Mouse (Mus musculus): ENCODE results near the gene Slc1a2.

Slc1a2 gene

GRCm38 (mm10) chr2:102815289-102815809 lies 156.9 kb downstream of the Slc1a2 start:
- DNase-seq (ENCODE audit: low spot score), result no peak

- DNase-seq (ENCODE audit: low spot score), result no peak
Observed at GRCm38 (mm10) chr2:102820225-102820711, 161.8 kb downstream of the Slc1a2 start.

- DNase-seq (ENCODE audit: low spot score), result no peak
Observed at GRCm38 (mm10) chr2:102820790-102821189, 162.3 kb downstream of the Slc1a2 start.

GRCm38 (mm10) chr2:102822036-102822435 lies 163.6 kb downstream of the Slc1a2 start:
- DNase-seq (ENCODE audit: low spot score), result no peak

DNA sequence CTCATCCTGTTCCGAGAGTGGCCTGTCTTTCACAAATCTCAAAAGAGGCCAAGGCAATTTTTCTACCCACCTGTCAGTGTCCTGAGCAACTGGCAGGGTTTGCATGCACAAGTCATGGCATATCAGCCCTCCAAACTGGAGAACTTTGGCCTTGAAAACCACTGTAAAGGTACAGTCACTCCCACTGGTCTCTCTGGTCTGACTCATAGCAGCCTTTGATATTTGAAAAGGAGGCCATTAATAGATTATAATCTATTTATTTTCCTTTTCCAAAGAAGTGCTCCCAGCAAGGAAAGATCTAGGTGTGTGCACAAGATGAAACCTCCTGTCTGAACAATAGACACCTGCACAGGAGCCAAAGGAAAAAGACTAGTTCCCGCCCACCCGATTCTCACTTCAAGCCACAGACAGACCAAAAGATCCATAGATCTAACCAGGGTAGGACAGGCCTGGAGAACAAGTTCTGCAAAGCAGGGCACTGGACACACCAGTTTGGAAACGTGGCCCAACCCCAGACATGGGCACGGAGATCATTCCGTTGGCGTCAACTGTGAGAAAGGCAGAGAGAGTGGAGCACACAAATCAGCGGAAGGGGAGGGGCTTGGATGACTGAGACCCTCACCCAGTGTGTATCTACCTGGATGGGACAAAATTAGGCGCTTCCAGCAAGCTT lies 167.6 kb downstream of the Slc1a2 start:
- no peak for DNase-seq (ENCODE audit: low spot score)

DNA sequence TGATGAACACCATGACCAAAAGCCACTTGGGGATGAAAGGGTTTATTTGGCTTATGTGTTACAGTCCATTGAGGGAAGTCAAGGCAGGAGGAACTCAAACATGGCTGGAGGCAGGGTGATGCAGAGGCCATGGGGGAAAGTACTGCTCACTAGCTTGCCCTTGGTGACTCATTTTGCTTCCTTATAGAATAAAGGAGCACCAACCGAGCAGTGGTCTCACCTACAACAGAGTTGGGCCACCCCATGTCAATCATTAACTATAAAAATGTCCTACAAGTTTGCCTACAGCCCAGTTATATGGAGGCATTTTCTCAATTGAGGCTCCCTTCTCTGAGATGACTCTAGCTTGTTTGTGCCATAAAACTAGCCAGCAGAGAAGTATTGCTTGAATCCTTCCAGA lies 169.4 kb downstream of the Slc1a2 start:
- DNase-seq (ENCODE audit: low spot score), result no peak

- no peak for DNase-seq (ENCODE audit: low spot score)
Observed at GRCm38 (mm10) chr2:102828381-102828780, 169.9 kb downstream of the Slc1a2 start.

DNA sequence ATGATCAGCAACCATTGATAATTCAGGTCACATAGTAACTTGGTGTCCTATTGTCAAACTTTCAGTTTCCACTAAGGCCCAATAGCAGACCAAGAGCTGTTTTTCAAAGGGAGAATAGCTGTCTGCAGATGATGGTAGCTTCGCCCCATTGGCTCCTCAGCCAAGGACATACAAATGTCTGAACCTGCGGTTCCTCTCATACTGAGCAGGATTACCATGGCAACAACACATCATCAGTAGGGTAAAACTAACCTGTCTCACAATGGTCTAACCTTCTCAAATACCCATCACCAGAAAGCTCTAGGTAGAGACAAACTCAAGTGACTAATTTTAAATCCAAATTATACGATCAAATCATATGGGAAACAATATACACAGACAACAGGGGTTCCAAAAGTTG lies 170.7 kb downstream of the Slc1a2 start:
- peak; percentile 65 for DNase-seq (ENCODE audit: low spot score)

DNA sequence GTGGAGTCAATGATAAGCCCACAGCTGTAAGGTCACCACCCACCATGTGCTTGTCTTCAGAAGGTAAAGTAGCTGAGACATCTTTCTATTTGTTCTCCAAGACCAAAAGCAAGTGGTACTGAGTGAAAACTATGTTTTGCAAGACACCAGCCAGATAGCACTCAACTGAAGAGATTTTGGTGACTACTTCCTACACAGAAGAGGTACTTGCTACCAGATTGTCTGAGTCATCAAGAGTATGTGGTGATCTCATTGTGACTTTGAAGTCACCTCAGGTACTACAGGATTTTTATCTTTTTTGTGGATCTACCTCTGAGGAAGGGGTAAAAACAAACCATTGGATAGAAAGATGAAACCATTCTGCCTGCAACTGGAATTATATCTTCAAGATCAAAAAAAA lies 173.1 kb downstream of the Slc1a2 start:
- no peak for DNase-seq (ENCODE audit: low spot score)

DNA sequence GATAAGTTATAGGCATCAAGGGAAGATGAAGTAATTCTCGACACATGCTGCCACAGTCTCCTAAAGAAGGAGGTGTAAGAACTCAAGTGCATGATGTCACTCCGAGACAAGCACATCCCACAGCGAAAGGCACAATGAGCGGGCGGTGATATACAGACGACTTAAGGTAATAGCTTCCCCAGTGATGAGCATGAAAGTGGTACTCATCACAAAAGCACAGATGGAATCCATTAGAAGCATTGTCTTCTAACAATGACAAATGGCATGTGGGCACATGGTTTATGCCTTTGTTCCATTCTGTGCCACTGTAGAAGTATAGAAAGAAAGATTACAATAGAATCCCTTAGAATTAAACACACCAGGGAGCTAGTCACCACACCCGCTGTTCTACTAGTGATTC lies 179.7 kb downstream of the Slc1a2 start:
- DNase-seq (ENCODE audit: low spot score), result no peak
